ENCODE assay signal across 8 mouse cellular contexts in genomic region chr9:122310613-122311049, GRCm38 (mm10). TPM values are rescaled to one million over a fixed set of nuclear protein-coding genes. Genes with fewer than 3 reads are reported as not detected.
A peak's percentile ranks its signal among the peaks of the same experiment; 100 is the strongest.
DNase-seq lines count a peak whose midpoint lies in the region; ATAC-seq and TF ChIP-seq lines count a peak whose summit lies in the region.

No protein-coding gene starts in this region.

- no peak overlapping the region for H3K27ac ChIP-seq in heart, embryonic 12.5 days (ENCODE audit: poor library complexity, severe bottlenecking)
- peak overlapping the region; percentile 82 for H3K27ac ChIP-seq in kidney, embryonic 16.5 days (ENCODE audit: low read length)
- peak overlapping the region; percentile 75 for H3K27ac ChIP-seq in liver, adult 2 months (replicated peaks; ENCODE audit: insufficient read depth, low read depth, low read length)

- H3K4me3 ChIP-seq in erythroblast, embryonic 14.5 days (replicated peaks): peak overlapping the region; percentile 67
- H3K4me3 ChIP-seq in heart, embryonic 12.5 days: peak overlapping the region; percentile 58
- peak overlapping the region; percentile 59 for H3K4me3 ChIP-seq in kidney, embryonic 16.5 days (ENCODE audit: low read length)
- H3K4me3 ChIP-seq in liver, adult 2 months (ENCODE audit: insufficient read depth, low read depth, low read length): peak overlapping the region; percentile 87

- DNase-seq in CD4-positive, CD25-positive, alpha-beta regulatory T cell, adult 2 months (ENCODE audit: low read depth, low spot score): peak; percentile 91
- peak; percentile 81 for DNase-seq in brain, embryonic 18.5 days (ENCODE audit: low read depth, low spot score)
- DNase-seq in liver, adult 2 months (ENCODE audit: extremely low read depth, low read depth, low spot score): peak; percentile 68
- DNase-seq in spleen, postnatal 36 days (ENCODE audit: low spot score in 2 of 2): peak; percentile 62 to 76

- no peaks in the 10 kb centered on the region for H3K36me3 ChIP-seq in erythroblast, embryonic 14.5 days (ENCODE audit: control insufficient read depth)
- H3K36me3 ChIP-seq in heart, embryonic 12.5 days: no peaks in the 10 kb centered on the region
- H3K36me3 ChIP-seq in kidney, embryonic 16.5 days (ENCODE audit: insufficient read depth, low read length): no peaks in the 10 kb centered on the region
- no peaks in the 10 kb centered on the region for H3K36me3 ChIP-seq in liver, adult 2 months (ENCODE audit: control insufficient read depth, insufficient read depth, low read length)

- H3K4me2 ChIP-seq in heart, embryonic 12.5 days: peak overlapping the region; percentile 72
- peak overlapping the region; percentile 66 for H3K4me2 ChIP-seq in kidney, embryonic 16.5 days (replicated peaks; ENCODE audit: low read depth, low read length)

- peak; percentile 97 for TF ChIP-seq CTCF in liver, adult 2 months (IDR thresholded peaks at IDR 0.05; ENCODE audit: low read depth, low read length)

- 6% methylated on average over 18 of the region's 19 CpGs for WGBS in heart, embryonic 12.5 days
- WGBS in kidney, embryonic 16.5 days: 2% methylated on average over 19 of the region's 19 CpGs
- 0% methylated on average over 18 of the region's 19 CpGs for WGBS in liver, adult 2 months

- no peaks in the 10 kb centered on the region for H3K79me2 ChIP-seq in liver, adult 2 months (ENCODE audit: control insufficient read depth, insufficient read depth, low read length)

- peak; percentile 80 for ATAC-seq in heart, embryonic 12.5 days (ENCODE audit: insufficient number of reproducible peaks, low FRiP score)
- ATAC-seq in kidney, embryonic 16.5 days (ENCODE audit: low FRiP score, low TSS enrichment): peak; percentile 93
- ATAC-seq in monocyte, adult 5-6 weeks (replicated peaks; ENCODE audit: insufficient number of reproducible peaks, low FRiP score, low TSS enrichment, poor library complexity, severe bottlenecking): peak; percentile 90

- no peaks in the 10 kb centered on the region for H3K9me3 ChIP-seq in erythroblast, embryonic 14.5 days (ENCODE audit: control insufficient read depth, low read length)
- no peaks in the 10 kb centered on the region for H3K9me3 ChIP-seq in heart, embryonic 12.5 days (replicated peaks)
- no peaks in the 10 kb centered on the region for H3K9me3 ChIP-seq in kidney, embryonic 16.5 days (ENCODE audit: low read length)

- peak overlapping the region; percentile 81 for H3K9ac ChIP-seq in heart, embryonic 12.5 days
- peak overlapping the region; percentile 80 for H3K9ac ChIP-seq in kidney, embryonic 16.5 days (replicated peaks; ENCODE audit: low read length)
- peak overlapping the region; percentile 87 for H3K9ac ChIP-seq in liver, adult 2 months (ENCODE audit: low read depth, low read length)

- peaks cover 4% of the 10 kb centered on the region for H3K27me3 ChIP-seq in erythroblast, embryonic 14.5 days (ENCODE audit: control insufficient read depth)
- no peaks in the 10 kb centered on the region for H3K27me3 ChIP-seq in heart, embryonic 12.5 days (replicated peaks)
- H3K27me3 ChIP-seq in kidney, embryonic 16.5 days (ENCODE audit: insufficient read depth, low read length): no peaks in the 10 kb centered on the region
- no peaks in the 10 kb centered on the region for H3K27me3 ChIP-seq in liver, adult 2 months (ENCODE audit: control insufficient read depth, insufficient read depth, low read length)

- H3K4me1 ChIP-seq in erythroblast, embryonic 14.5 days (ENCODE audit: control insufficient read depth): peaks cover 31% of the 10 kb centered on the region
- H3K4me1 ChIP-seq in heart, embryonic 12.5 days (replicated peaks): peaks cover 7% of the 10 kb centered on the region
- peaks cover 4% of the 10 kb centered on the region; the same call in 1 of the 2 replicates for H3K4me1 ChIP-seq in kidney, embryonic 16.5 days (ENCODE audit: insufficient read depth, low read length)
- H3K4me1 ChIP-seq in liver, adult 2 months (ENCODE audit: control insufficient read depth, insufficient read depth, low read length): peaks cover 8% of the 10 kb centered on the region

- no peak for TF ChIP-seq POLR2A in liver, adult 2 months (IDR thresholded peaks at IDR 0.05; ENCODE audit: extremely low read depth, insufficient read depth, low read length)

RNA-seq across cellular contexts. Expression of gene Ano10, which starts 16.4 kb away (rescaled TPM):
- 0.10 TPM in 1 of 2 replicates, not detected in the other for polyA plus RNA-seq in erythroblast, embryonic 14.5 days (2012)
- polyA plus RNA-seq in heart, embryonic 12.5 days (2016; fragmentation: Nextera tagmentation; extraction: Ambion mirVana): 30.5 and 34.7 TPM in 2 replicates
- polyA plus RNA-seq in kidney, embryonic 16.5 days (2015; fragmentation: Nextera tagmentation; extraction: Ambion mirVana): 39.2 and 39.6 TPM in 2 replicates
- 12.2 and 13.0 TPM in 2 replicates for total RNA-seq in liver, adult 2 months (2014; rRNA removed)
- polyA plus RNA-seq in liver, adult 2 months (2012; rRNA removed): 12.5 and 13.5 TPM in 2 replicates
- total RNA-seq in monocyte, adult 5-6 weeks (2017): 8.6 to 15.9 TPM (median 11.1 TPM) in 3 replicates

RNA-seq across cellular contexts. Expression of gene Abhd5, which starts 40.8 kb away (rescaled TPM):
- 1.8 and 3.6 TPM in 2 replicates for polyA plus RNA-seq in erythroblast, embryonic 14.5 days (2012)
- 16.2 and 19.1 TPM in 2 replicates for polyA plus RNA-seq in heart, embryonic 12.5 days (2016; fragmentation: Nextera tagmentation; extraction: Ambion mirVana)
- polyA plus RNA-seq in kidney, embryonic 16.5 days (2015; fragmentation: Nextera tagmentation; extraction: Ambion mirVana): 23.6 and 25.0 TPM in 2 replicates
- total RNA-seq in liver, adult 2 months (2014; rRNA removed): 19.5 and 20.3 TPM in 2 replicates
- polyA plus RNA-seq in liver, adult 2 months (2012; rRNA removed): 15.9 and 17.3 TPM in 2 replicates
- 22.1 to 40.9 TPM (median 27.3 TPM) in 3 replicates for total RNA-seq in monocyte, adult 5-6 weeks (2017)

Comparison
In these comparisons a context has a peak if more than half of its experiments do, and no peak if none do; other contexts are left out.
1. RNA of gene Ano10, which starts 16.4 kb away (polyA plus RNA-seq): 39.2 to 39.6 TPM in kidney, embryonic 16.5 days, 30.5 to 34.7 TPM in heart, embryonic 12.5 days and 12.5 to 13.5 TPM in liver, adult 2 months; 0.10 TPM in erythroblast, embryonic 14.5 days; every median in the first group is over 10 times any median in the second.
2. Peak in every context shown above with its lines, with median percentiles within 50 percentile points of each other: DNase-seq, H3K4me3 ChIP-seq, ATAC-seq and H3K9ac ChIP-seq.